In the genomic region with DNA sequence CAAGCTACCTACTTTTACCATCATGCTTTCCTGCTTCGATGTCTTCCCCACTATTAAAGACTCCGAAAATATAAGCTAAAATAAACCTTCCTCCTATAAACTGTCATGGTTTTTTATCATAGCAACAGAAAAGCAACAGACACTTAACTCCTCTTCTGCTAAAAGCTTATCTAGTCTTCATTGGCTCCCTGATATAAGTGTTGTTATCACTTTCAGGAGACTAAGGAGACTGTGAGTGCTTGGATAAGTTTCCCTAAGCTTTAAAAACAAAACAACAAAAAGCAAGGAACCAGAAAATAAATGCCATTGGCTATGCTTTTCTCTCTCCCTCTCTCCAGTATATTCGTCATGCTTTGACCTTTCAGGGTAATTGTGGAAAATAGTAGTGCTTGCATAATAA, we compare ENCODE assay signal across 28 mouse cellular contexts. TPM values are rescaled to one million over a fixed set of nuclear protein-coding genes. Genes with fewer than 3 reads are reported as not detected.
"Had no signal": no experiment of that assay in that cellular context is flagged by ENCODE, and none has a peak within 500 bp of the region (broad histone marks: within the 10 kb centered on the region; RNA-seq: fewer than 3 reads in every experiment).

No protein-coding gene starts in this region.

- ATAC-seq: forebrain, embryonic 13.5 days; forebrain, embryonic 14.5 days; forebrain, embryonic 15.5 days; forebrain, embryonic 16.5 days; forebrain, postnatal 0 days had no signal

- H3K27ac ChIP-seq: embryonic facial prominence, embryonic 10.5 days; embryonic facial prominence, embryonic 12.5 days; embryonic facial prominence, embryonic 13.5 days; embryonic facial prominence, embryonic 15.5 days; forebrain, embryonic 10.5 days; forebrain, embryonic 12.5 days; forebrain, embryonic 13.5 days; forebrain, embryonic 15.5 days; gastrocnemius, adult 2 months; heart, adult 2 months had no signal

- H3K27me3 ChIP-seq: embryonic facial prominence, embryonic 12.5 days; embryonic facial prominence, embryonic 13.5 days; embryonic facial prominence, embryonic 15.5 days; forebrain, embryonic 12.5 days; forebrain, embryonic 13.5 days; forebrain, embryonic 15.5 days had no signal

- H3K9ac ChIP-seq: embryonic facial prominence, embryonic 12.5 days; embryonic facial prominence, embryonic 13.5 days; embryonic facial prominence, embryonic 15.5 days; forebrain, embryonic 12.5 days; forebrain, embryonic 13.5 days; forebrain, embryonic 15.5 days; forebrain, postnatal 0 days had no signal

- H3K4me2 ChIP-seq: embryonic facial prominence, embryonic 12.5 days; embryonic facial prominence, embryonic 13.5 days; embryonic facial prominence, embryonic 15.5 days; forebrain, embryonic 12.5 days; forebrain, embryonic 13.5 days; forebrain, embryonic 15.5 days had no signal

- H3K9me3 ChIP-seq: embryonic facial prominence, embryonic 10.5 days; embryonic facial prominence, embryonic 13.5 days; embryonic facial prominence, embryonic 15.5 days; forebrain, embryonic 12.5 days; forebrain, embryonic 13.5 days; forebrain, embryonic 15.5 days had no signal

- H3K4me1 ChIP-seq: embryonic facial prominence, embryonic 12.5 days; embryonic facial prominence, embryonic 13.5 days; embryonic facial prominence, embryonic 15.5 days; forebrain, embryonic 12.5 days; forebrain, embryonic 13.5 days; forebrain, embryonic 15.5 days had no signal

- H3K36me3 ChIP-seq: embryonic facial prominence, embryonic 10.5 days; embryonic facial prominence, embryonic 12.5 days; embryonic facial prominence, embryonic 13.5 days; embryonic facial prominence, embryonic 15.5 days; forebrain, embryonic 10.5 days; forebrain, embryonic 12.5 days; forebrain, embryonic 15.5 days had no signal

- H3K4me3 ChIP-seq: embryonic facial prominence, embryonic 10.5 days; embryonic facial prominence, embryonic 12.5 days; embryonic facial prominence, embryonic 13.5 days; embryonic facial prominence, embryonic 15.5 days; erythroblast, embryonic 14.5 days; forebrain, embryonic 10.5 days; forebrain, embryonic 12.5 days; forebrain, embryonic 13.5 days; forebrain, embryonic 15.5 days; gastrocnemius, adult 2 months; heart, adult 2 months had no signal

- DNase-seq: cerebellum, adult 9-10 months; cerebellum, adult 9-11 months; cerebellum, postnatal 10 days; cerebellum, postnatal 14 days; cerebellum, postnatal 25 days; cerebellum, postnatal 36 days; embryo, embryonic 11 days; forebrain, postnatal 0 days; gastrocnemius, adult 2 months; gastrocnemius, postnatal 10 days; gastrocnemius, postnatal 14 days; gastrocnemius, postnatal 25 days; gastrocnemius, postnatal 36 days; heart, adult 18-20 months; heart, adult 2 months had no signal

RNA-seq across cellular contexts. Expression of gene Casc4, which starts 24.5 kb away (rescaled TPM):
- polyA plus RNA-seq: erythroblast, embryonic 14.5 days had no signal

RNA-seq across cellular contexts. Expression of gene Frmd5, which starts 35.4 kb away (rescaled TPM):
- total RNA-seq: common myeloid progenitor, adult 5-6 weeks; gastrocnemius, postnatal 36 days; granulocyte monocyte progenitor cell, adult 5-6 weeks had no signal
- polyA plus RNA-seq: erythroblast, embryonic 14.5 days had no signal
